Mouse (Mus musculus) G1E-ER4 (cell line): ENCODE data around the gene Tmem18. TPM values are rescaled to one million over a fixed set of nuclear protein-coding genes. Genes with fewer than 3 reads are reported as not detected.

Experiments used
- GATA1 ChIP-seq: IDR thresholded peaks from one replicate; pipeline ENCODE4 v1.8.0; 2012; ENCODE audit warnings: low read length, inconsistent platforms
- polyA plus RNA-seq: library from polyadenylated mRNA; stranded (reverse); fragments of >175 nt; gene quantifications from 2 replicates; pipeline ENCODE4 v1.2.3, GENCODE M21; 2012

Gene Tmem18
- 2.0 TPM in 2 replicates for polyA plus RNA-seq

GRCm38 (mm10) chr12:30584356-30584740 lies at the start of gene Tmem18:
TSS of gene Tmem18 (plus strand) at chr12:30584426.
- TF ChIP-seq GATA1, result no peak

GRCm38 (mm10) chr12:30557349-30557748 lies 26.9 kb upstream of the Tmem18 start:
- no peak for TF ChIP-seq GATA1

- no peak for TF ChIP-seq GATA1
These were observed 22.8 kb upstream of the Tmem18 start for GRCm38 (mm10) chr12:30561411-30561810.

GRCm38 (mm10) chr12:30572075-30572474 lies 12.2 kb upstream of the Tmem18 start:
- TF ChIP-seq GATA1, result no peak

GRCm38 (mm10) chr12:30575952-30576351 lies 8.3 kb upstream of the Tmem18 start:
- TF ChIP-seq GATA1, result no peak

- TF ChIP-seq GATA1, result no peak
These were observed 6.2 kb upstream of the Tmem18 start for GRCm38 (mm10) chr12:30578019-30578418.

GRCm38 (mm10) chr12:30581277-30581676 lies 2.9 kb upstream of the Tmem18 start:
- TF ChIP-seq GATA1, result no peak

GRCm38 (mm10) chr12:30583586-30584355 lies 455 bp upstream of the Tmem18 start:
- no peak for TF ChIP-seq GATA1

- no peak for TF ChIP-seq GATA1
These were observed 637 bp downstream of the Tmem18 start for GRCm38 (mm10) chr12:30584863-30585262.

- TF ChIP-seq GATA1, result no peak
These were observed 7.6 kb downstream of the Tmem18 start for GRCm38 (mm10) chr12:30591832-30592231.

- TF ChIP-seq GATA1, result no peak
These were observed 12.7 kb downstream of the Tmem18 start for GRCm38 (mm10) chr12:30596818-30597407.

GRCm38 (mm10) chr12:30598955-30599354 lies 14.7 kb downstream of the Tmem18 start:
- no peak for TF ChIP-seq GATA1

GRCm38 (mm10) chr12:30599474-30599873 lies 15.2 kb downstream of the Tmem18 start:
- TF ChIP-seq GATA1, result no peak

- no peak for TF ChIP-seq GATA1
These were observed 15.8 kb downstream of the Tmem18 start for GRCm38 (mm10) chr12:30599997-30600396.

GRCm38 (mm10) chr12:30604012-30604411 lies 19.8 kb downstream of the Tmem18 start:
- no peak for TF ChIP-seq GATA1

- no peak for TF ChIP-seq GATA1
These were observed 20.6 kb downstream of the Tmem18 start for GRCm38 (mm10) chr12:30604876-30605275.

GRCm38 (mm10) chr12:30605941-30606340 lies 21.7 kb downstream of the Tmem18 start:
- TF ChIP-seq GATA1, result no peak
